Mouse (Mus musculus) megakaryocyte, embryonic 14.5 days (primary cell): Measurements from ENCODE around the gene Klhl29.

Experiments used
- FLI1 ChIP-seq: IDR thresholded peaks from 2 replicates; pipeline ENCODE4 v1.6.1; 2012; ENCODE audit warnings: low read length, inconsistent platforms, mixed read lengths
- GATA1 ChIP-seq: IDR thresholded peaks from 3 replicates; pipeline ENCODE4 v1.6.1; 2012; ENCODE audit warnings: mixed read lengths, low read length, inconsistent platforms, borderline replicate concordance

- TF ChIP-seq GATA1 (no peak), FLI1 (no peak)
These were observed 189.9 kb downstream of the Klhl29 start for GRCm38 (mm10) chr12:5185603-5186002.
